Mouse (Mus musculus): ENCODE results near the gene Ube2j1. TPM values are rescaled to one million over a fixed set of nuclear protein-coding genes. Genes with fewer than 3 reads are reported as not detected.

The Ube2j1 gene
- total and polyA plus RNA-seq, 3 experiments, result 31.8 to 85.3 (median 44.8) TPM

DNA sequence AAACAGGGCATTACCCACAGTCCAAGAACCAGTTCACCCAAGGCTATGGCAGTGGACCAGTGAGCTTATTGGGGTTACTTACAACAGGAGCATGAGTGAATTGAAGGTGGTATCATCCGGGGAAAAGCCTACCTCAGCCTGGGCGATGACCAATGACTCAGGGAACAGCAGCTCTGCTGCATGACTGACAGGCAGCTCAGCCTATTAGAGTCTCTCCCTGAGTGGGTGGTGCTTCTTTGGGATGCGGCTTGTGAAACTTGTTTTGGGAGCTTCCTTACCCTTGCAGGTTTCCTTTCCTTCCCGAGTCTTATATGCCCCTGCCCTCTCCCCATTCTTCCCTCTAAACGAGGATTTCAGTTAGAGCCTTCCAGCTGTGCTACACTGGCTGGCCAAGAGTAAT lies 21.4 kb downstream of the Ube2j1 start:
- ATAC-seq (ENCODE audit: extremely low read depth, insufficient number of reproducible peaks, low FRiP score, poor library complexity, severe bottlenecking), result no peak
- DNase-seq (ENCODE audit: low spot score), result no peak
- H3K4me1 ChIP-seq (ENCODE audit: insufficient read depth, low read depth, low read length), result no peaks in the 10 kb centered on the region
- no peaks in the 10 kb centered on the region for H3K9me3 ChIP-seq (replicated peaks)
- no peaks in the 10 kb centered on the region for H3K27me3 ChIP-seq (ENCODE audit: insufficient read depth, low read length)
- peaks cover 56% of the 10 kb centered on the region for H3K36me3 ChIP-seq (replicated peaks)
- TF ChIP-seq GATA1 (IDR thresholded peaks at IDR 0.05; ENCODE audit: borderline replicate concordance, low read length) (no peak), POLR2AphosphoS5 (IDR thresholded peaks at IDR 0.05; ENCODE audit: insufficient replicate concordance, low read depth, low read length) (no peak), CTCF (IDR thresholded peaks at IDR 0.05; ENCODE audit: low read depth, low read length) (no peak), GATA2 (IDR thresholded peaks at IDR 0.05; ENCODE audit: borderline replicate concordance, low read depth, low read length) (no peak), TAL1 (conservative IDR thresholded peaks at IDR 0.05; ENCODE audit: low read depth, low read length) (no peak)
- no peak overlapping the region for H3K4me3 ChIP-seq (ENCODE audit: low read depth, low read length)

DNA sequence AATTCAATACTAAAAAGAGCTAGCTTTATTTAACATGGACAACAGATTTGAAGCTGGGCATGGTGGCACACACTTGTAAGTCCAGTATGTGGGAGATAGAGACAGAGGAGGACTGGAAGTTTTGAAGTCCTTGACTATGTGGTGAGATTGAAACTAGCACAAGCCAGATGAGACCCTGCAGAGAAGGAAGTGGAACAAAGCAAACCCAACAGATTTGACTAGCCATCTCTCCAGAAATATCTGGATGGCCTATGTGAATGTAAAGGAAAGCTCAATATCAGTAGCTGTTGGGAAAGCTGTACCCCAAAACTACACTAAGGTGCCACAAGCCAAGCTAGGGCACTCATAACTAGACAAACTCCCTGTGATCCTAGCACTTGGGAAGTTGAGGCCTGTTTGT lies 23.2 kb downstream of the Ube2j1 start:
- no peak for ATAC-seq (ENCODE audit: extremely low read depth, insufficient number of reproducible peaks, low FRiP score, poor library complexity, severe bottlenecking)
- no peak for DNase-seq (ENCODE audit: low spot score)
- Histone ChIP-seq H3K9me3 (replicated peaks) (no peaks in the 10 kb centered on the region), H3K36me3 (replicated peaks) (peaks cover 40% of the 10 kb centered on the region), H3K4me1 (ENCODE audit: insufficient read depth, low read depth, low read length) (no peaks in the 10 kb centered on the region), H3K27me3 (ENCODE audit: insufficient read depth, low read length) (no peaks in the 10 kb centered on the region), H3K4me3 (ENCODE audit: low read depth, low read length) (no peak overlapping the region)
- TF ChIP-seq CTCF (IDR thresholded peaks at IDR 0.05; ENCODE audit: low read depth, low read length), result no peak

DNA sequence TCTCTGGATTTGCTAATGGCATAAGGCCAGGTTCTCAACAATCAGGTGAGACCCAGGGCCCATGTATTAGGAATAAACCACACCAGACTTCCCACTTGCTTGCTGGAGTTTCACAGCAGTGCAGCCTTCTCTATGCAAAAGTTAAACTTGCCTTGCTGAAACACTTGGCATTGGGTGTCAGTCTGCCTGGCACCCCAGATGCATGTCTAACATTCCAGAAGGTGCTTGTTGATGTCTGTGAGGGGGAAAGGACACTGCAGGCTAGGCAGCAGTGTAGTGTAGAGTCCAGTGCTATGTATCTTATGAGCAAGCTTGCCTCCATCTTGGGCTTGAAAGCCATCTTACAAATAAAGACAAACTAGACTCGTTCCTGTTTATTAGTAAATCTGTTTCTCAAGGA lies 25.1 kb downstream of the Ube2j1 start:
- H3K27me3 ChIP-seq (ENCODE audit: insufficient read depth, low read length), result no peaks in the 10 kb centered on the region
- peaks cover 27% of the 10 kb centered on the region for H3K36me3 ChIP-seq (replicated peaks)
- H3K9me3 ChIP-seq (replicated peaks), result no peaks in the 10 kb centered on the region
- DNase-seq (ENCODE audit: low spot score) (no peak), ATAC-seq (ENCODE audit: extremely low read depth, insufficient number of reproducible peaks, low FRiP score, poor library complexity, severe bottlenecking) (no peak)
- TF ChIP-seq CTCF (IDR thresholded peaks at IDR 0.05; ENCODE audit: low read depth, low read length) (no peak), TAL1 (conservative IDR thresholded peaks at IDR 0.05; ENCODE audit: low read depth, low read length) (no peak), GATA1 (IDR thresholded peaks at IDR 0.05; ENCODE audit: borderline replicate concordance, low read length) (no peak), GATA2 (IDR thresholded peaks at IDR 0.05; ENCODE audit: borderline replicate concordance, low read depth, low read length) (no peak), POLR2AphosphoS5 (IDR thresholded peaks at IDR 0.05; ENCODE audit: insufficient replicate concordance, low read depth, low read length) (no peak)
- H3K4me1 ChIP-seq (ENCODE audit: insufficient read depth, low read depth, low read length), result no peaks in the 10 kb centered on the region
- no peak overlapping the region for H3K4me3 ChIP-seq (ENCODE audit: low read depth, low read length)

DNA sequence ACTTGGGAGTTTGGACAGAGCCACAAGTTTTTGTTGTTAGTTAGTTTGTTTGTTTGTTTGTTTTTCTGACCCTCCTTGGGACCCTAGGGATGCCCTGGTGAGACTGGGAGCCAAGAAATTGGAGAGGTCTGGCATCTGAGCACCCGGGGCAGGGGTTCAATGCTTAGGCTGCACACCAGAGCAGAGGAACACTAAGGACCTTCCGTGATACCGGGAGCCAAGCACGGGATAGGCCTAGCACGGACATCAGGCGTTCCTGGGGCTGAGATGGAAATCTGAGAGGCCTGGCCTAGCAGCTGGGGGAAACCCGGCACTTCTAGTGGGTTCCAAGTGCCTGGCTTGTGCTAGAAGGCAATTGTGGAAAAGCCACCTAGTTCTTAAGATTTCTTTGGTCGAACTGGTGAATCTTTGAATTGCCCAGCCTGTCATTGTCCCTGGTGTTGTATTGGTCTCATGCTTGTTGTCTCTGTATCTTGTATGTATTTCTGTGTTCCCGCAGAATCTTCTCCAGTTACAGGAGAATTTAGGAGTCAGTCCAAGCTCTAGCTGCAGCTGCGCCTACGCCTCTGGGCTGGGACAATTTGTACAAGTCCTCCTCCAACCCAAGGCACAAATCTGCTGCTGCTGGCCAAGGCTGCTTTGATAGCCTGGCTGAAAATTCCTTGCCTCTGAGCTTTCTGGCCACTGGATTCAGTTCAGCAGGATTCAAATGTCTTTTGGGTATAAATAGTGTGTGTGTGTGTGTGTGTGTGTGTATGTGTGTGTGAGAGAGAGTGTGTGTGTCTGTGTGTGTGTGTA lies 26.9 kb downstream of the Ube2j1 start:
- peaks cover 5% of the 10 kb centered on the region; the same call in 1 of the 2 replicates for H3K27me3 ChIP-seq (ENCODE audit: insufficient read depth, low read length)
- H3K4me1 ChIP-seq (ENCODE audit: insufficient read depth, low read depth, low read length), result no peaks in the 10 kb centered on the region
- ATAC-seq (ENCODE audit: extremely low read depth, insufficient number of reproducible peaks, low FRiP score, poor library complexity, severe bottlenecking) (no peak), DNase-seq (ENCODE audit: low spot score) (no peak)
- H3K9me3 ChIP-seq (replicated peaks), result no peaks in the 10 kb centered on the region
- H3K4me3 ChIP-seq (ENCODE audit: low read depth, low read length), result no peak overlapping the region
- peaks cover 10% of the 10 kb centered on the region for H3K36me3 ChIP-seq (replicated peaks)
- no peak for TF ChIP-seq TAL1 (conservative IDR thresholded peaks at IDR 0.05; ENCODE audit: low read depth, low read length)

DNA sequence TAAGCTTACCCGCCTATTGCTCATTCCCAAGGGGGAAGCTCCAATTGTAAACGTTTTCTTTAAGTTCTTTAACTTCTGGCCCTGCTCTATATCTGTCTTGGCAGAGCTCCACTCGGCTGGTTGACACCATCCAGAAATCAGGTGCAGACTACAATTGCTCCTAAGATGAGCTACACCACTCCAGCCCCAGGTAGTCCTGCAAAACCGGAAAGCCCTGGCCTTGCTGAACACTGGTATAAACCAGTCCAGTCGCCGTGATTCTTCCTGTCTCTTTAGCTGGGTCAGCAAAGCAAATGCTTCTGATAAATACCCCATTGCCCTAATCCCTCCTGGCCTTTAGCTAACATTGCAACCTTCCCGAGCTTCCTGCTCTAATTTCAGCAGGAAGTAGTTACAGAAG lies 29.9 kb downstream of the Ube2j1 start:
- Histone ChIP-seq H3K27me3 (ENCODE audit: insufficient read depth, low read length) (peaks cover 7% of the 10 kb centered on the region), H3K9me3 (replicated peaks) (no peaks in the 10 kb centered on the region), H3K4me1 (ENCODE audit: insufficient read depth, low read depth, low read length) (no peaks in the 10 kb centered on the region), H3K36me3 (replicated peaks) (no peaks in the 10 kb centered on the region), H3K4me3 (ENCODE audit: low read depth, low read length) (no peak overlapping the region)
- no peak for ATAC-seq (ENCODE audit: extremely low read depth, insufficient number of reproducible peaks, low FRiP score, poor library complexity, severe bottlenecking)
- TF ChIP-seq CTCF (IDR thresholded peaks at IDR 0.05; ENCODE audit: low read depth, low read length) (no peak), GATA2 (IDR thresholded peaks at IDR 0.05; ENCODE audit: borderline replicate concordance, low read depth, low read length) (no peak), GATA1 (IDR thresholded peaks at IDR 0.05; ENCODE audit: borderline replicate concordance, low read length) (no peak), TAL1 (conservative IDR thresholded peaks at IDR 0.05; ENCODE audit: low read depth, low read length) (no peak), POLR2AphosphoS5 (IDR thresholded peaks at IDR 0.05; ENCODE audit: insufficient replicate concordance, low read depth, low read length) (no peak)
- DNase-seq (ENCODE audit: low spot score), result no peak

DNA sequence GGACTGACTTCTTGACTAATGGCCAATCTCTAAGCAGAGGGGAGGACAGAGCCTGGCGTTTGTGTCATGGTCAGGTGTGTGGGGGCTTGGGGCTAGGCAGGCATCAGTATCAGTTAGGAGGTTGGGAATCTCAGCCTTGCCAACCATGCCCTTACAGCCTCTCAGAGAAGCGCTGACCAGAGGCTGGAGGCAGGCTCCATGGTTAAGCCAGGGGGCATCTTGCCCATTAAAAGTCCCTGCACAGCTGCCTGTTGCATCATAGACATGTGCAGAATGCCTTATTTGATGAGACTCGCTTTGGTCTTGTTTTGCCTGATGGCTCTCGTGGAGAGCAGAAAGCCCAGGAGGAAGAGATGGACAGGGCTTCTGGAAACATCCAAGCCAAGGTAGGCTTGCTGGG lies 31.8 kb downstream of the Ube2j1 start, which contains the start of gene Gabrr2:
Gene Gabrr2 (plus strand): TSS at position 19 of the 400 bp plus-strand sequence.
- peaks cover 11% of the 10 kb centered on the region for H3K27me3 ChIP-seq (ENCODE audit: insufficient read depth, low read length)
- no peaks in the 10 kb centered on the region for H3K4me1 ChIP-seq (ENCODE audit: insufficient read depth, low read depth, low read length)
- ATAC-seq (ENCODE audit: extremely low read depth, insufficient number of reproducible peaks, low FRiP score, poor library complexity, severe bottlenecking), result no peak
- H3K9me3 ChIP-seq (replicated peaks), result no peaks in the 10 kb centered on the region
- no peaks in the 10 kb centered on the region for H3K36me3 ChIP-seq (replicated peaks)
- no peak for TF ChIP-seq TAL1 (conservative IDR thresholded peaks at IDR 0.05; ENCODE audit: low read depth, low read length)
- TF ChIP-seq GATA2 (IDR thresholded peaks at IDR 0.05; ENCODE audit: borderline replicate concordance, low read depth, low read length), result no peak
- no peak for TF ChIP-seq POLR2AphosphoS5 (IDR thresholded peaks at IDR 0.05; ENCODE audit: insufficient replicate concordance, low read depth, low read length)
- no peak for TF ChIP-seq CTCF (IDR thresholded peaks at IDR 0.05; ENCODE audit: low read depth, low read length)
- TF ChIP-seq GATA1 (IDR thresholded peaks at IDR 0.05; ENCODE audit: borderline replicate concordance, low read length), result no peak
- H3K4me3 ChIP-seq (ENCODE audit: low read depth, low read length), result no peak within 1 kb of the TSS
- DNase-seq (ENCODE audit: low spot score), result no peak
